Mouse (Mus musculus): ENCODE measurements at regions not wholly inside any gene's neighbourhood (a gene's known extent, or its start where the extent isn't known, plus 50 kb on each side); places are given as distances from the start of the nearest gene placed in this dataset.

DNA sequence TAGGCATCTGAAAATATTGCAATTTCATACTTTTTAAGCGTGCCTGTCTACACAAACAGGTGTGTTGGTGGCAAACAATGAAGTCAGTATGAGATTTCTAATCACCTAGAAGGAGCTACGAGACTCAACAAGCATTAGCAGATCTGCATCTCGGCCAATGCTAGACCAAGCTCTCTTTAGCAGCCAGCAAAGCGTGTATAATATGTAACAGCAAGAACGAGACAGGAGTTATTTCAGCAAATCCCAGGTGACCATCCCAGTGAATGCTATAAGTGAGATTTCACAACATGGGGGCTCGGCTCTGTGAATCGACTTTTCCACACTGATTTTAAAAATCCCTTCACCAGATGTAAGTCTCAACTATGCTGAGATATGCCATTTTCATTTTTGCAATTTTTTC lies 352.8 kb downstream of the Efnb2 start:
- no peak for ATAC-seq (ENCODE audit: insufficient number of reproducible peaks, low FRiP score, low TSS enrichment)

DNA sequence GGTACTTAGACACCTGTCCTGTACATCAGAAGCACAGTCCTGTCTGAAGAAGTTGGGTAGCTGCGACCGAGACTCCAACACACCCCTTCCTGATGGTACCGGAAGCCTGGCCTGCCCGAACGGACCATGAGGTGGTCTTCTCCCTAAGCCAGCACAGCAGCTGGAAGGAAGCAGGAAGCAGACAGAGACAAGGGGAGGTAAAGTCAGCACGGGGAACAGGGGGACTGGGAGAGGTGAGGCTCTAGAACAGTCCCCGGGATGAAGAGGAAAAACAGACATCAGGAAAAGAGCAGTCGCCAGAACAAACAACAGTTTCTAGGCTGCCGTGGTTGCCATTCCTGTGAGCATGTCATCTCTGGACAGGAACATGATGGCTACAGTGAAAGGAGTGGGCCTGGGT lies 353.6 kb downstream of the Efnb2 start:
- no peak for ATAC-seq (ENCODE audit: insufficient number of reproducible peaks, low FRiP score, low TSS enrichment)

DNA sequence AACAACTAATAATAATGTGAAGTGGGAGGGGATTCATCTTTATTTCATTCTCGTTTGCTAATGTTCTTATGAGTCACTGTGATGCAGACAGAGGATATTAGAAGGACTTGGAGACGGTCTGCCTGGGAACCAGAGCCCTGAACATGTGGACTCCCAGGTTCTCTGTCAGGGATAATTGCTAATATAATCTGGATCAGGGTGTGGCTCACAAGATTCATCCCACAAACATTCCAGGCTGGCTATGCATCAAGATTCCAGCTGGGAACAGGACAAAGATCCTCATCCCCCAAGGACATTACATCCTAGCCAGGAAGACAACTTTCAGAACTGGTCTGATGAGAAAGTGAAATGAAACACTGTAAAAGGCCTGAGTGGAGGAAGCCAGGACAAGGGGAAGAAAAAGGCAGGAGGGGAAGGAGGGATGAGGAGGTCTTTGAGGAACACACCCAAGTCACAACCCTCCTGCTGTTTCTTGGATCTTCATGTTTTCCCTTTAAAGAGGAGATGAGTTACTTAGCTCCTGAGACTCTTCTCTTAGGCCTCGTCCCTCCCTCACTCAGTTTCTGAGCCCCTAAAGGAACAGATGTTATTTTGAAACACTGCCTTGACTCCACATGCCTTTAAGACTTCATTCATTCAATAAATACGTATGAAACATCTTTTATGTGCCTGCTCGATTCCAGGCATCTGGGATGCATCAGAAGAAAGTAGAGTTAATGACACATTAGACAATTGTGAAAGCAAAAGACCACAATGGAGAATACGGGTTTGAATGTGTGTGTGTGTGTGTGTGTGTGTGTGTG lies 360.9 kb downstream of the Efnb2 start:
- ATAC-seq (ENCODE audit: insufficient number of reproducible peaks, low FRiP score, low TSS enrichment) = no peak

DNA sequence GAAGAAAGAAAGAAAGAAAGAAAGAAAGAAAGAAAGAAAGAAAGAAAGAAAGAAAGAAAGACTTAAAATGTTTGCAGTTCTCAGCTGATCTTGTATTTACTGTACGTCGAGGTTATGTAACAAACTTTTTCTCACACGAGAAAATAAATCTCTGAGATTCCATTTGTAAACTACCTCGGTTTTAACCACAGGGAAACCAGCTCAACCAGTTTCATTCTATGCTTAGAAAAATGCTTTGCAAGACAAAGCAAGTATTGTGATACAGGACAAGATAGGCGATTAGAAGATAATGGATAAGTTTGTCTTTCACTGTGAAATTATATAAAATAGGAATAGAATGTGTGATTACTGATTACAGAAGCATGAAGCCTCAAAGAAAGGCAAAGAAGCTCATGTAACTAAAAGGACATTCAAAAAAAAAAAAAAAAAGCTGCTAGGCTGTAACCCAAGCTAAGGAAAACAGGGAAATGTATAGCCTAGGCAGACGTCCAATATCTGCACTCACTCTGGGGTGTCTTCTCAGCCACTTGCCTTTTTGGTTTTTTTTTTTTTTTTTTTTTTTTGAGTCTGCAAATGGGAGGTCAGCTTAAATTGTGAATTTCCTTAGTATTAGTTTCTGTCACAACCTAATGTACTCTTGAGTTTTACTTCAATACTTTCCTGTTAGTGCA lies 368.3 kb downstream of the Efnb2 start:
- ATAC-seq (ENCODE audit: insufficient number of reproducible peaks, low FRiP score, low TSS enrichment) = no peak

DNA sequence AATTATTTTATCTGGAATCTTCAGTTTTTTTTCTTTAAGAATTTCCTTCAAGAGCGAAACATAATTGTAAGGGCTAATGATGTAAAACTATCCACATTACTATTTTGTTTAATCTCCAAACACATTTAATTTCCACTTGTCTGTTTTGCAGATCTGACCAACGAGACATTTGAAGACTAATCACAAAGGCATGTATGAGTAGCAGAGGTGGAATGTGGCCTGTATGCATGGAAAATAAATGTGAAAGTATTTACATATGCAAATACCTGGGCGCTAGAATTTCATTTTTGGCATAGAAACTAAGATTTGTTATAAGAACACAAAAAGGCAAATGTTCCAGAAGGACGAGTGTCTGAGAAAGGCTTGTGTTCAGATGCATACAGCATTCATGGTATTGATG lies 375.2 kb downstream of the Efnb2 start:
- ATAC-seq (ENCODE audit: insufficient number of reproducible peaks, low FRiP score, low TSS enrichment) = no peak

DNA sequence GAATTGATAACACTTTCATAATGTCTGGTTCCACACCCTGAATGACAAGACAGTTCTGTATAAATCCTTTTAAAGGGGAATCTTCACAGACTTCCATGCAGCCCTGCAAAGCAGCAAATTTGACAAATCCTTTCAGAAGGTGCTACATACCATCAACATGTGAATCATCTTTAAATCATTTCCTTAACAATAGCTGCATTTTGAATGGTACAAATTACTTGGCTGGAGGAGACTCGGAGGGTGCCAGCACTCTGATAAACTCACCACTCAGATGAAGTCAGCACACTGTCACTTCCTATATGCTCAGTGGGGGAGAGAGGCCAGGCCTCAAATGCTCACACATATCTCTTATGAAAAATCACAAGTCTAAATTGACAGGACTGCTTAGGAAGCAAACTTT lies 386.1 kb downstream of the Efnb2 start:
- ATAC-seq (ENCODE audit: insufficient number of reproducible peaks, low FRiP score, low TSS enrichment) = no peak

DNA sequence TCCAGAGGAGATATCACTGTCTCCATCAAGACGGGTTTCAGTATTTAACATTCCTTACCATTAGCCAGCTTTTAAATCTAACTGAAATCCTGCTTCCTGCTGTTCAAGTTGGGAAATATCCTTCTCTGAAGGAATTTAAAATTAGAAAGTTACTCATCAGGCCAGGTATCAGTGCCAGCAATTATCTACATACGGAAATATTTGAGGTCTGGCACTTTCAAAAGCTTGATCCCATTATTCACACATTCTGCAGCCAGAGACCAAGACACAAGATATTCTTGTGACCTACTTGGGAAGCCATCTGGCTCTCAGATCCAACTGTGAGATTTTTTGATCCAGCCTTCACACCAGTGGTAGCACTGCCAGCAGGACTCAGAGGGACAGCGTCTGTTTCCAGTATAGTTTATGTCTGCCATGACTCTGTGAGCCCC lies 386.8 kb downstream of the Efnb2 start:
- ATAC-seq (ENCODE audit: insufficient number of reproducible peaks, low FRiP score, low TSS enrichment) = peak; percentile 68

DNA sequence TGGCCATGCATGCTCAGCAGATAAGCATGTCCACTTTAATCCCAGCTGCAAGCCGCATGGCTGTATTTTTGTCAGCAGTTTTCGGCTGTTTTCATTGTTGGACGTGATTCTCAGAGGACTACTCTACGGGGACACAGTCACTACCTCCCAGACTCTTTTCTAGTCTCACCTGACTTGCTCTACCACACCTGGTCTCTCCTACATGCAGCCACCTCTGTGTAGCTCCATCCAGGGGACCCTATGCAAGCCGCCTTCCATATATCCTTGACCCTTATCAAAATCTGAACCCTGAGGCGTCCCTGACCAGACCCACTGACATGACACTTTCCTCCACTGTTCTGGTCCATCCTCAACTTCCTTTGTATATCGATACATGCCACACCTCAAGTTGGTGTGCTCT lies 402.2 kb downstream of the Efnb2 start:
- no peak for ATAC-seq (ENCODE audit: insufficient number of reproducible peaks, low FRiP score, low TSS enrichment)

DNA sequence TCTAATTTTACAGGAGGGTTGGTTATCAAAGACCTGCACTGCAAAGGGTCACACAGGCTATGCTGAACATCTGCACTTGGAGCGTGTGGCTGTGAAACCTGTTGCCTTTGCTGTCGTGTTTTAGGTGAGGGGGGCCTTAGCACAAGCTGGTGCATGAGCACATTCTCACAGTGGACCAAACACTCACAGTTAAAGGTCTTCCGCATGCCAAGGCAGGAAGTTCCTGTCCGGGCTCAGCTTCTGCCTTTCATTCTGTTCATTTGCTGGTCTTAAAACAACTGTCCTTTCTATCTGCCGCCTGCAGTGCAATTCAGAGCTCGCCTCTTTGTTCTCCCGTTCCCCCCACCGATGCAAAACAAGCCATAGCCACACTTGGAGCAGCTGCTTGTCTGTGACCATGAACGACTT lies 402.8 kb downstream of the Efnb2 start:
- no peak for ATAC-seq (ENCODE audit: insufficient number of reproducible peaks, low FRiP score, low TSS enrichment)

DNA sequence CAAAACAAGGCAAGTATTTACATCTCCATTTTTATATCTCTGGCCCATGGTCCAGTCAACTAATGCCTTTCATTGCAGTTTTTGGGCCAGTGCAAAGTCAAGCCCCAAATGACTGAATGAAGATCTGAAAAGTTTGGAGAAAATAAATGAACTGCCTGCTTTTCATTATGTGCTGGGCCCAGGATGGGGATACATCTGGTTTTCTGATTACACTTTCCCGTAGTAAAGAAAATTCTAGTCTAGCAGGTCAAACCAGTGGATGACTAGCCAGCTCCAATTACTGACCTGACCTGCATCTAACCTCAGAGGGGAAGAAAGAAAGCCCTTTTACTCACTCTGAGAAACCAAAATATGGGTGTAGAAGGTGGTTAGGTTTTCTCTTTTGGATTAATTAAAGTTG lies 404.7 kb downstream of the Efnb2 start:
- ATAC-seq (ENCODE audit: insufficient number of reproducible peaks, low FRiP score, low TSS enrichment) = no peak

DNA sequence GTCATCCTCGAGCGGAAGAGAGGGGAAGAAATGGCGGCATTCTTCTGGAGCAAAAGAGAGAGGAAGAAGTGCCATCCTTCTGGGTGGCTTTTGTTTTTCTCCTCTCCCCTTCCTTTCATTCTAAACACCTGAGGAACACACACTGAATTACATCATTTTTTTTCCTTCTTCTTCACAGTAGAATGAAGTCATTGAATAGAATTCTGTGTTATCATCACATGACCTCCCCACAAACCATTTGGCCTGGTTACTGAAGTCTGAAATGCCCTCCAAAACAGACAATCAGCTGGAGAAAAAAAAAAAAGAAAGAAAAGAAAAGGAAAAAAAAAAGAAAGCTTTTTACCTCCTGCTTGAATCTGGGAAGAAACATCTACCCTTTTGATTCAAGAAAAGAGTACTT lies 406.6 kb downstream of the Efnb2 start:
- no peak for ATAC-seq (ENCODE audit: insufficient number of reproducible peaks, low FRiP score, low TSS enrichment)

DNA sequence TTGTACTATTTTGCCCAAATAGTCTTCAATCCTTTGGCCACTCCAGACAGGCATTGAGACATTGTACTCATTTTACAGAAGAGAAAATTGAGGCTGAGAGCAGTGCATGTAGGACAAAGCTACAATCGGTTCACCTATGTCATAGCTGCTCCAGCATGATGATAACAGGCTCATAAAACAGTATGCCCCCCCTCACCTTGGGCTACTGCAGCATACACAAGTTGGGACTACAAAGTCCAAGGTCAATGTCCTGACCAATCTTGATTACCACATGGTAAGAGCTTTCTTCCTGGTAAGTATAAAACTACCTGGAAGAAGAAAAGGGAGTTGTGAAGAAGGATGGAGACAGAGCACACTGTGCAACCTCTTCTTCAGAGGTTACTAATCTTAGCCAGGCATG lies 416.4 kb downstream of the Efnb2 start:
- ATAC-seq (ENCODE audit: insufficient number of reproducible peaks, low FRiP score, low TSS enrichment) = no peak

DNA sequence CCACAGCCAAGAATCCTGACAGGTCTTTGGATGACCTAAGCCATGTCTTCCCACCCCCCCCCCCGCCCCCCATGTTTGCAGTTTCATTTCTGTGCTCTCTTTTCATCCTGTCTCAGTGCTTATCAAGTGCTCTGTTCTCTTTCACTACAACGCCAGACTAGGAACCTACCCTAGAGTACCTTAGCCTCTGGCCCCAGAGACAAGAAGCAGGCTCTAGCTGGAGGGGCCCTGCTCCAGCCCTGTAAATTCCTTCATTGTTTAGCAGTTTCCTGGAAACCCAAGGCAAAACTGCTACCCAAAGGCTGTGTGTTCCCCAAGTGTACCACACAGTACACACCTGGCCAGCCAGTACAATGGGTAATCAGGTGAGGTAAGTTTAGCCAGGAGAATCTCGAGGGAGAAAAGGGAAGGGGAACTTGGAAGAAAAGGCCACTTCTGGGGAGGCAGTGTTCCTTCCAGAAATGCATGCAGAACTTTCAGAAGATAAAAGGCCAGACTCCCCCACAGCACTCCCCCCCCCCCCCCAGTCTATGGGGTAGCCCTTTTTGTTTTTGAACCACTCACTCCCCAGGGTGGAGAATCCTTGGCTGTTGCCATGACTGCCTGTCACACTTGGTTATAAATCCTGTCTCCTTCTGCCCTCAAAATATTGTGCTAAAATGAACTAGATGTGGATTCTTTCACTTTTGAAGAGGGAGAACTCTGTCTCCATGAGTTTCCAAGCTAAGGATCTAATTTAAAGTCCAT lies 419.1 kb downstream of the Efnb2 start:
- ATAC-seq (ENCODE audit: insufficient number of reproducible peaks, low FRiP score, low TSS enrichment) = no peak

DNA sequence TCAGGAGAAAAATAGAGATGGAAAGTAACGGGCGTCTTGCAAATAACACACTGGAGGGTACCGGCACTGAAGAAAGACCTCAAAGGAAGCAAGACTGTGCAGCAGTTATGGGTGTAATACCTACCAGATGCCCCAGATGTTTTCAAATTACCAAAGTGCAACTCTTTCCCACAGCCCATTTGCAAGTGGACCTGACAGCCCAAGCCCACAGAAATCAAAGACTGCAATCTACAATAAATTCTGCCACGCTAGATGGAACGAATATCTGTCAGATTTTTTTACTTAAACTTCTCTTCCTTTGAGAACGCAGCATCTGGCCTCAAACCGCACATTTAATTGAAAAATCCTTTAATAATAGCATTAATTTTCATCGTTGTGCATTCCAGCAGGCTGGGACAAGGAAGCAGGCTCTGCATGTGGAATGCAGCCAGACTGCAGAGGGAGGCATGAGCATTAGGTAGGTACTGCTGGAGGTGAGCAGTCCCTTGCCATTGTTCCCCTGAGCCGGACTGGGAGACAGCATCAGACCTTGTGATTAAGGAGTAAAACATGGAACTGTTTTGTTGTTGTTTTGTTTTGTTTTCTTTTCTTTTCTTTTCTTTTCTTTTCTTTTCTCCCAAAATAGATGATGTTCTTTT lies 419.9 kb downstream of the Efnb2 start:
- ATAC-seq (ENCODE audit: insufficient number of reproducible peaks, low FRiP score, low TSS enrichment) = no peak

DNA sequence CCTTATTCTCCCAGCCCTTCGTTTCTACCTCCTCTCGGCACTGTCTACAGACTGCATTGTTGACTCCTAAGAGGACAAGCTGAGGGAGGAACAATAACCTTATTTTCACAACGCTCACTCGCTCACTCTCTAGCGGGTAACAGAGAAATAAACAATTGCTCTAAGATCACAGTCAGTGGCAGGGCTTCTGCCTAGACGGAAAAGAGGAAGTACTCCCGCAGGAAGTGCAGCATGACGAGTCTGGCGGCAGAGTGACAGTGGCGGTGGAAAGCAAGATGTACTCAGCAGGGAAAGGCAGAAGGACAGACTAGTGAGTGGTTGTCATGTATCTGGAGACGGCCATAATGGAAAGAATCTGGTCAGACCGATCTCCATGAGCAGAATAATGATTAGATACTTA lies 421.6 kb downstream of the Efnb2 start:
- ATAC-seq (ENCODE audit: insufficient number of reproducible peaks, low FRiP score, low TSS enrichment) = no peak

DNA sequence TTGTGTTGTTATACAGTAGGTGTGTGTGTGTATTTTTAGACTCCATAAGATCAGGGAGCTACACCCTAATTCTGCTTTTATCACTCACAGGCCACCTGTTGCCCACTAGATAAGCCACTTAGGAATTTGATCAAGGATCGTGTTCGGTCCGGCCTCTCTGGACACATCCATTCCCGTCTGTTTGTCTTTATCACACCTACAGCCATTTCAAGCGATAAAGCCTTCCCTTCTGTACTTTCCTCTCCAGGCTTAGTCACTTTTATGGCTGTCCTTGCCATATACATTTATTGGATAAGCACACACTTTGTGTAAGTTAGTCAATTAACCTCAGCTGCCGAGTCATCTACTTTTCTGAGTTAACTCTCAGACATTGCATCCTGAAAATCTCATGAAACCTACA lies 423.0 kb downstream of the Efnb2 start:
- ATAC-seq (ENCODE audit: insufficient number of reproducible peaks, low FRiP score, low TSS enrichment) = no peak

DNA sequence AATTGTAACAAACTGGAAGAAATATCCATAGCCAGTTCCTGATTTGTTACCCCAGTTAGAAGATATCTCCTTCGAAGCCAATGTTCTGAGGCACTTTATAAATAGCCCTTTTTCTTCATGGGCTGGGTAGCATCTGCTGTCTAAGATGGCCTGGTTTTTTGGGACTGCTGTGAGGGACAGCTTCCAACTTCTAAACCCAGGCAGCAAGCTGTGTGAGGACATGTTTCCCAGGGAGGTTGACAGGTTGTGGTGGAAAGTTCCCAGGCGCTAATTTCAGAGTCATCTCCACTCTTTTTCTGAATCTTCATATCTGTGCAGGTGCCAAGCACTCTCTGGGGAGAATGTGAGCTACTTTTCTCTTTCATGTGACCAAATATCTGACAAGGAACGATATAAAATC lies 427.4 kb downstream of the Efnb2 start:
- ATAC-seq (ENCODE audit: insufficient number of reproducible peaks, low FRiP score, low TSS enrichment) = no peak

DNA sequence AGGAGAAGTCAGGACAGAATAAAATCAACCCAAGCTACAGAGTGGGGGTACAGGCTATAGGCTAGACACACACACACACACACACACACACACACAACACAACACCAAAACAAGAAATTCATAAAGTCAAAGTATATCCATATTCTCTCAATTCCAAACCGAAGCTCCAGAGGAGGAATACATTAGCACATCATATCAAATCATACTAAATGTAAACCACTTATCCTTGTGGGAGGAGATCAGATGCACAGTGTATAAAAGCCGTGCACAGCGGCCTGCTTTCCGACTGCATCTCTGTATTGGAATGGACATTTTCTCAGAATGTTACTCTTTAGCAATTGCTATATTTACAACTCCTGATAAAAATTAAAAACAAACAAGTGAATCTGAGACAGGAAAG lies 427.9 kb downstream of the Efnb2 start:
- no peak for ATAC-seq (ENCODE audit: insufficient number of reproducible peaks, low FRiP score, low TSS enrichment)

DNA sequence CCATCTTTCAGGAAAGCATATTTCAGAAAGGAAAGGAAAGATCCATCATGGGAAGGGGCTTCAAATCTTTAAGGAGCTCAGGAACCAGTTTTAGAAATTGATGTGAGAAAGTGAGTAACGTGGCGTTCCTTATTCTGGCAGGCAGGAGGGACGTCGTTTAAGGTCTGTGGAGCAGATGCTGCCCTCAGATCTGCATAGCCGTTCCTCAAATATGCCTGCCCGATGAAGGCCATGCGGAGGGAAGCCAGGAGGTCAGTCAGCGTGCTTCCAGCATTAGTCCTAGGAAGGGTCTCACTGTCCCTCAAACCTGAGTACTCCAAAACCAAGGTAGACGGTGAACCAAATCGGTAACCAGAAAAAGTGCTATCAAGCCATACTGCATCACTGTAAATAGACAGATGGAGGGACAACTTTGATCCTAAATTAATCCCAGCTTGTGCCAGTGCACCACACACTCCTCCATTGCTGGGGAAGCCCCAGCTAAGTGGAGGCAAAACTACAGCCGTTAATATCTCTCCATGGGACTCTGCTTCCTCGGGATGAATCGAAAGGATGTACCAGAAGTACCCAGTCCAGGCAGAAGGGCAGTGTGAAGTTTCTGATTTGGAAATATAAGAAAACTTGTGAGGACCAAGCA lies 428.9 kb downstream of the Efnb2 start:
- ATAC-seq (ENCODE audit: insufficient number of reproducible peaks, low FRiP score, low TSS enrichment) = no peak

DNA sequence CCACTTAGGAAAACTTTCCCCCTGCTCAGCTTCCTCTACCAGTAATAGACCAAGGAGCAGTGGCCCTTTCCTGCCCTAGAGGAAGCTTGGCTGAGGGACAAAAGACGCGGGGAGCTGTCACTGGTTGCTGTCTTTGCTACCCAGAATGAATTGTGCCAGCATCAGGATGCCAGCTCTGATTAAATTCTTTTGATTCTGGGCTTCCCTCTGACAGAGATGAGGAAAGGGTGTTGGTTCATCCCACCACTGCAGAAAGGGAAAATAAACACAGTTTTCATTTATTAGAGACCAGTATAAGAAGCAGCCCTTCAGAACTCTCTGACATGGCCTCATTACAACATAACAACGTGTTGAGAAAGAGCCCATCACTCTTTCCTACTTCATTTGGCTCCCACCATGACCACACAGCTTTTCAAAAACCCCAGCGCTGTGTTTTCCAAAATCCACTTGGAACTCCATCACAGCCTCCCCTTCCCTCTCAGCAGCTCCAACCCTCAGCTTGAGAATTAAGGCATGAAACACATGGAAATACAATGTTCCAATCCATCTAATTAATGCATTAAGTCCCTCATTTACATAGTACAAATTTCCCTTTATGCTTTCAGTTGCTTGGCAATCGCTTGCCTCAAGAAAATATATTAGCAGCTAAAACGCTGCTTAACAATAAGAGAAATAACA lies 429.6 kb downstream of the Efnb2 start:
- peak; percentile 37; the same call in 1 of the 2 replicates for ATAC-seq (ENCODE audit: insufficient number of reproducible peaks, low FRiP score, low TSS enrichment)

All from cerebellum, adult (tissue).